In the genomic region with DNA sequence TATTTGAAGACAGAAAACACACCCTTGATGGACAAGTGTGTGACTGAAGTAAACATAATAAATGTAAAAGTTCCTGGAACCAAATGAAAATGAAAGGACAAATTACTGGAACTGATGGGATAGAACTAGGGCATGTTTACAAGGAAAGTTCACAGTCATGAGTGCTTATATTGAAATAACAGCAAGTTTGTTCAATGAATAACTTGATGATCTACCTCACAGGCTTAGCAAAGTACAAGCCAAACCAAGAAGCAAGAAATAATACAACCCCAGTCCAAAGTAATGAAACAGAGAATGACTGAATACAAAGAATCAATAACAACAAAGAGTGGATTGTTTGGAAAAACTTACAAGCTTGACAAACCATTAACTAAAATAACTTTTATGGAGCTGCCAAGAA, we compare ENCODE assay signal across 29 mouse cellular contexts. TPM values are rescaled to one million over a fixed set of nuclear protein-coding genes. Genes with fewer than 3 reads are reported as not detected.
DNase-seq lines count a peak whose midpoint lies in the region; ATAC-seq and TF ChIP-seq lines count a peak whose summit lies in the region.
"Had no signal": no experiment of that assay in that cellular context is flagged by ENCODE, and none has a peak within 500 bp of the region (broad histone marks: within the 10 kb centered on the region; RNA-seq: fewer than 3 reads in every experiment).

No protein-coding gene starts in this region.

- H3K79me2 ChIP-seq in liver, adult 2 months (ENCODE audit: control insufficient read depth, insufficient read depth, low read length): no peaks in the 10 kb centered on the region

- no peaks in the 10 kb centered on the region for H3K4me1 ChIP-seq in kidney, adult 2 months (ENCODE audit: control insufficient read depth, insufficient read depth, low read length)
- H3K4me1 ChIP-seq in liver, adult 2 months (ENCODE audit: control insufficient read depth, insufficient read depth, low read length): no peaks in the 10 kb centered on the region; the same call in 1 of the 2 replicates
- no peaks in the 10 kb centered on the region for H3K4me1 ChIP-seq in liver, embryonic 12.5 days
- H3K4me1 ChIP-seq: embryonic facial prominence, embryonic 10.5 days; embryonic facial prominence, embryonic 12.5 days; forebrain, embryonic 10.5 days; forebrain, embryonic 12.5 days had no signal

- no peak overlapping the region for H3K4me2 ChIP-seq in liver, embryonic 12.5 days
- H3K4me2 ChIP-seq: embryonic facial prominence, embryonic 12.5 days; forebrain, embryonic 12.5 days had no signal

- TF ChIP-seq CTCF in kidney, adult 2 months (conservative IDR thresholded peaks at IDR 0.05; ENCODE audit: insufficient read depth, insufficient read length, low read depth, low read length): no peak
- TF ChIP-seq CTCF in liver, adult 2 months (IDR thresholded peaks at IDR 0.05; ENCODE audit: low read depth, low read length): no peak

- H3K9me3 ChIP-seq in liver, embryonic 12.5 days (replicated peaks): no peaks in the 10 kb centered on the region
- H3K9me3 ChIP-seq: embryonic facial prominence, embryonic 10.5 days; embryonic facial prominence, embryonic 12.5 days; forebrain, embryonic 10.5 days; forebrain, embryonic 12.5 days; G1E had no signal

- H3K27ac ChIP-seq in kidney, adult 2 months (ENCODE audit: insufficient read depth, low read depth, low read length): no peak overlapping the region
- no peak overlapping the region for H3K27ac ChIP-seq in liver, adult 2 months (replicated peaks; ENCODE audit: insufficient read depth, low read depth, low read length)
- no peak overlapping the region for H3K27ac ChIP-seq in liver, embryonic 12.5 days
- H3K27ac ChIP-seq: embryonic facial prominence, embryonic 10.5 days; embryonic facial prominence, embryonic 12.5 days; forebrain, embryonic 10.5 days; forebrain, embryonic 12.5 days had no signal

- no peaks in the 10 kb centered on the region for H3K36me3 ChIP-seq in kidney, adult 2 months (ENCODE audit: control insufficient read depth, insufficient read depth, low read length)
- no peaks in the 10 kb centered on the region for H3K36me3 ChIP-seq in liver, adult 2 months (ENCODE audit: control insufficient read depth, insufficient read depth, low read length)
- no peaks in the 10 kb centered on the region for H3K36me3 ChIP-seq in liver, embryonic 12.5 days
- H3K36me3 ChIP-seq: embryonic facial prominence, embryonic 10.5 days; embryonic facial prominence, embryonic 12.5 days; forebrain, embryonic 10.5 days; forebrain, embryonic 12.5 days; G1E had no signal

- no peaks in the 10 kb centered on the region for H3K27me3 ChIP-seq in kidney, adult 2 months (replicated peaks; ENCODE audit: control insufficient read depth, insufficient read depth, low read length)
- H3K27me3 ChIP-seq in liver, adult 2 months (ENCODE audit: control insufficient read depth, insufficient read depth, low read length): no peaks in the 10 kb centered on the region
- no peaks in the 10 kb centered on the region for H3K27me3 ChIP-seq in liver, embryonic 12.5 days (replicated peaks)
- H3K27me3 ChIP-seq: CH12.LX; embryonic facial prominence, embryonic 12.5 days; forebrain, embryonic 12.5 days had no signal

- DNase-seq in kidney, adult 2 months: peak; percentile 19
- no peak for DNase-seq in kidney, postnatal 25 days
- peak; percentile 91 for DNase-seq in liver, adult 2 months (ENCODE audit: extremely low read depth, low read depth, low spot score)
- DNase-seq in large intestine, adult 2 months (ENCODE audit: low read depth, low spot score): peak; percentile 0
- DNase-seq: adrenal gland, adult 8-10 months; adrenal gland, postnatal 14 days; adrenal gland, postnatal 36 days; B cell, adult 2 months; cerebellum, adult 11-12 months; cerebellum, adult 2 months; cerebellum, adult 9-10 months; cerebellum, postnatal 10 days; cerebellum, postnatal 25 days had no signal

- no peak overlapping the region for H3K9ac ChIP-seq in liver, adult 2 months (ENCODE audit: low read depth, low read length)
- no peak overlapping the region for H3K9ac ChIP-seq in liver, embryonic 12.5 days
- H3K9ac ChIP-seq: embryonic facial prominence, embryonic 12.5 days; forebrain, embryonic 12.5 days had no signal

- no peak overlapping the region for H3K4me3 ChIP-seq in kidney, adult 2 months (ENCODE audit: insufficient read depth, low read depth, low read length)
- H3K4me3 ChIP-seq in liver, adult 2 months (ENCODE audit: insufficient read depth, low read depth, low read length): no peak overlapping the region
- H3K4me3 ChIP-seq in liver, embryonic 12.5 days: no peak overlapping the region
- H3K4me3 ChIP-seq: embryonic facial prominence, embryonic 10.5 days; embryonic facial prominence, embryonic 12.5 days; erythroblast, embryonic 14.5 days; forebrain, embryonic 10.5 days; forebrain, embryonic 12.5 days had no signal

- no peak for ATAC-seq in liver, embryonic 12.5 days
- ATAC-seq: activated CD4-positive, CD25-positive, alpha-beta regulatory T cell, adult 4 months; CD4-positive, CD25-positive, alpha-beta regulatory T cell, adult 4 months; forebrain, embryonic 14.5 days; forebrain, embryonic 16.5 days; Patski had no signal

- no peak for TF ChIP-seq POLR2A in kidney, adult 2 months (IDR thresholded peaks at IDR 0.05; ENCODE audit: low read depth, low read length)
- no peak for TF ChIP-seq POLR2A in liver, adult 2 months (IDR thresholded peaks at IDR 0.05; ENCODE audit: extremely low read depth, insufficient read depth, low read length)

RNA-seq across cellular contexts. Expression of a gene that starts 56.2 kb away (rescaled TPM):
- polyA plus RNA-seq in kidney, adult 2 months (2012; rRNA removed): not detected in 2 replicates
- 1.9 and 3.6 TPM in 2 replicates for total RNA-seq in liver, adult 2 months (2014; rRNA removed)
- 0.35 and 0.54 TPM in 2 replicates for polyA plus RNA-seq in liver, adult 2 months (2012; rRNA removed)
- not detected in 2 replicates for polyA plus RNA-seq in liver, embryonic 12.5 days (2016; fragmentation: Nextera tagmentation; extraction: Ambion mirVana)
- 1.7 and 2.7 TPM in 2 replicates for polyA plus RNA-seq in large intestine, adult 2 months (2012; rRNA removed)
- total RNA-seq: adrenal gland, adult 18-20 months; adrenal gland, adult 8-10 months; adrenal gland, postnatal 14 days; adrenal gland, postnatal 36 days; CH12.LX; G1E had no signal
- polyA plus RNA-seq: activated CD4-positive, CD25-positive, alpha-beta regulatory T cell, adult 4 months; CD4-positive, CD25-positive, alpha-beta regulatory T cell, adult 4 months; cerebellum, adult 2 months; cortical plate, adult 2 months; embryonic facial prominence, embryonic 12.5 days; embryonic facial prominence, embryonic 14.5 days; erythroblast, embryonic 14.5 days; forebrain, embryonic 10.5 days; forebrain, embryonic 12.5 days; forebrain, embryonic 14.5 days; forebrain, embryonic 16.5 days; G1E; Patski had no signal

Comparison
In these comparisons a context has a peak if more than half of its experiments do, and no peak if none do; other contexts are left out.
1. DNase-seq: peak in kidney, adult 2 months (single experiment), liver, adult 2 months (single experiment) and large intestine, adult 2 months (single experiment); none in kidney, postnatal 25 days (0 of 2).